Mouse (Mus musculus): ENCODE results near the gene Wdfy3.
"Not testable (repeated sequence)": the region's sequence is repeated elsewhere in the genome, so short reads cannot be mapped to it uniquely, and the experiment has no call there.

The Wdfy3 gene

GRCm38 (mm10) chr5:101996036-101996735 is 73.5 kb downstream of the Wdfy3 start:
- DNase-seq: no peak

GRCm38 (mm10) chr5:101995451-101995995 is 74.2 kb downstream of the Wdfy3 start:
- DNase-seq: no peak

GRCm38 (mm10) chr5:101993996-101994395 is 75.7 kb downstream of the Wdfy3 start:
- DNase-seq: no peak

GRCm38 (mm10) chr5:101992969-101993670 is 76.6 kb downstream of the Wdfy3 start:
- no peak for DNase-seq

GRCm38 (mm10) chr5:101990298-101990845 is 79.3 kb downstream of the Wdfy3 start:
- DNase-seq: no peak

- no peak for DNase-seq
These were observed 81.2 kb downstream of the Wdfy3 start for GRCm38 (mm10) chr5:101988476-101988875.

- DNase-seq: no peak
These were observed 83.0 kb downstream of the Wdfy3 start for GRCm38 (mm10) chr5:101986694-101987093.

- no peak for DNase-seq
These were observed 87.5 kb downstream of the Wdfy3 start for GRCm38 (mm10) chr5:101982239-101982638.

GRCm38 (mm10) chr5:101979594-101979993 is 90.1 kb downstream of the Wdfy3 start:
- no peak for DNase-seq

- not testable (repeated sequence) for DNase-seq
These were observed 97.1 kb downstream of the Wdfy3 start for GRCm38 (mm10) chr5:101972594-101972993.

GRCm38 (mm10) chr5:101968153-101968851 is 101.4 kb downstream of the Wdfy3 start:
- DNase-seq: no peak

GRCm38 (mm10) chr5:101967832-101968152 is 101.9 kb downstream of the Wdfy3 start:
- no peak for DNase-seq

GRCm38 (mm10) chr5:101962824-101963223 is 106.9 kb downstream of the Wdfy3 start:
- DNase-seq: peak; percentile 51

- DNase-seq: no peak
These were observed 110.4 kb downstream of the Wdfy3 start for GRCm38 (mm10) chr5:101959369-101959768.

- DNase-seq: no peak
These were observed 110.8 kb downstream of the Wdfy3 start for GRCm38 (mm10) chr5:101958941-101959340.

GRCm38 (mm10) chr5:101957419-101957818 is 112.3 kb downstream of the Wdfy3 start:
- DNase-seq: no peak

- DNase-seq: no peak
These were observed 115.1 kb downstream of the Wdfy3 start for GRCm38 (mm10) chr5:101954393-101955340.

GRCm38 (mm10) chr5:101951918-101952317 is 117.8 kb downstream of the Wdfy3 start:
- no peak for DNase-seq

- no peak for DNase-seq
These were observed 120.4 kb downstream of the Wdfy3 start for GRCm38 (mm10) chr5:101949323-101949722.

- DNase-seq: peak; percentile 84
These were observed 121.1 kb downstream of the Wdfy3 start for GRCm38 (mm10) chr5:101948641-101949040.

GRCm38 (mm10) chr5:101945731-101946130 is 124.0 kb downstream of the Wdfy3 start:
- no peak for DNase-seq

Data from cerebellum, adult 9-10 months (tissue).